ENCODE assay signal across 11 mouse cellular contexts in the genomic region with DNA sequence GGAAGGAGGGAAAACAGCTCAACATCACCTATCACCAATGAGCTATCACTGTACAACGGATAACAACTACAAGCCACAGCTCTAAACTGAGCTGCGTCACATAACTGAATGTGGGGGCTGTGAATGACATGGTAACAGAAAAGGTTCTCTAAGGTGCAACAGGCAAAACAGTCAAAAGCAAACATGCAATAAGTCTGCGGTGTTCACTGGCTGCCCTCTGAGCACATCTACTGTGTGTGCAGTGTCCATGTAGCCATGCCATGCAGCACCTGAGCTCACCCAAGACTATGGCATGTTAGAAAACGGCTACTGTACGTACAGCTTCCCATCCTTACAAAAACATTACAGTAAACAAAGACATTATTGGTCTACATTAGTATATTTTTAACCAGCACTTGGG. TPM values are rescaled to one million over a fixed set of nuclear protein-coding genes. Genes with fewer than 3 reads are reported as not detected.
DNase-seq lines count a peak whose midpoint lies in the region; ATAC-seq lines count a peak whose summit lies in the region.
"Had no signal": no experiment of that assay in that cellular context is flagged by ENCODE, and none has a peak within 500 bp of the region (broad histone marks: within the 10 kb centered on the region; RNA-seq: fewer than 3 reads in every experiment).

No protein-coding gene starts in this region.

- no peak overlapping the region for H3K27ac ChIP-seq in forebrain, embryonic 16.5 days (ENCODE audit: low read length)
- H3K27ac ChIP-seq in forebrain, embryonic 12.5 days, result no peak overlapping the region
- H3K27ac ChIP-seq: embryonic facial prominence, embryonic 12.5 days; forebrain, embryonic 10.5 days; forebrain, embryonic 13.5 days; forebrain, embryonic 15.5 days had no signal

- no peaks in the 10 kb centered on the region for H3K9me3 ChIP-seq in forebrain, embryonic 16.5 days (ENCODE audit: control insufficient read depth, low read length)
- H3K9me3 ChIP-seq in forebrain, embryonic 12.5 days, result no peaks in the 10 kb centered on the region
- H3K9me3 ChIP-seq: embryonic facial prominence, embryonic 12.5 days; forebrain, embryonic 10.5 days; forebrain, embryonic 13.5 days; forebrain, embryonic 15.5 days had no signal

- no peaks in the 10 kb centered on the region for H3K27me3 ChIP-seq in forebrain, embryonic 16.5 days (replicated peaks; ENCODE audit: control insufficient read depth, insufficient read depth, low read length)
- no peaks in the 10 kb centered on the region for H3K27me3 ChIP-seq in forebrain, embryonic 12.5 days
- H3K27me3 ChIP-seq: embryonic facial prominence, embryonic 12.5 days; forebrain, embryonic 13.5 days; forebrain, embryonic 15.5 days had no signal

- H3K9ac ChIP-seq in forebrain, embryonic 16.5 days (replicated peaks; ENCODE audit: low read depth, low read length), result no peak overlapping the region
- no peak overlapping the region for H3K9ac ChIP-seq in forebrain, embryonic 12.5 days
- H3K9ac ChIP-seq: embryonic facial prominence, embryonic 12.5 days; forebrain, embryonic 13.5 days; forebrain, embryonic 15.5 days had no signal

- DNase-seq in heart, adult 11 months, result peak; percentile 73
- no peak for DNase-seq in heart, postnatal 36 days
- DNase-seq: adrenal gland, adult 2 months; adrenal gland, postnatal 25 days had no signal

- 0 out of 2 replicates have a peak, but pooled peaks have one; percentile 23 for ATAC-seq in forebrain, embryonic 16.5 days
- no peak for ATAC-seq in forebrain, embryonic 12.5 days (ENCODE audit: low FRiP score)

- no peaks in the 10 kb centered on the region for H3K4me1 ChIP-seq in forebrain, embryonic 16.5 days (replicated peaks; ENCODE audit: control insufficient read depth, insufficient read depth, low read length)
- no peaks in the 10 kb centered on the region for H3K4me1 ChIP-seq in forebrain, embryonic 12.5 days
- H3K4me1 ChIP-seq: embryonic facial prominence, embryonic 12.5 days; forebrain, embryonic 10.5 days; forebrain, embryonic 13.5 days; forebrain, embryonic 15.5 days had no signal

- intact Hi-C loops in heart, postnatal 36 days (cut with DNase I), result loop anchor here (1.0 to 2.0 kb wide), 2 partner anchors 152 to 243 kb away; no protein-coding TSS in a partner anchor

- no peak overlapping the region for H3K4me2 ChIP-seq in forebrain, embryonic 16.5 days (ENCODE audit: low read length)
- no peak overlapping the region for H3K4me2 ChIP-seq in forebrain, embryonic 12.5 days
- H3K4me2 ChIP-seq: embryonic facial prominence, embryonic 12.5 days; forebrain, embryonic 13.5 days; forebrain, embryonic 15.5 days had no signal

- WGBS in forebrain, embryonic 16.5 days, result 97% methylated on average over 5 of the region's 5 CpGs
- WGBS in forebrain, embryonic 12.5 days, result 92% methylated on average over 5 of the region's 5 CpGs

- peaks cover 11% of the 10 kb centered on the region for H3K36me3 ChIP-seq in forebrain, embryonic 16.5 days (ENCODE audit: control insufficient read depth, insufficient read depth)
- peaks cover 48% of the 10 kb centered on the region for H3K36me3 ChIP-seq in forebrain, embryonic 12.5 days (replicated peaks)

- no peak overlapping the region for H3K4me3 ChIP-seq in forebrain, embryonic 16.5 days (replicated peaks; ENCODE audit: low read length)
- H3K4me3 ChIP-seq in forebrain, embryonic 12.5 days (replicated peaks), result no peak overlapping the region
- H3K4me3 ChIP-seq: embryonic facial prominence, embryonic 12.5 days; erythroblast, embryonic 14.5 days; forebrain, embryonic 10.5 days; forebrain, embryonic 13.5 days; forebrain, embryonic 15.5 days had no signal

RNA-seq across cellular contexts. Expression of gene Actr2, which starts 39.9 kb away (rescaled TPM):
- 189 and 208 TPM in 2 replicates for polyA plus RNA-seq in forebrain, embryonic 16.5 days (2015; fragmentation: Nextera tagmentation; extraction: Ambion mirVana)
- polyA plus RNA-seq in forebrain, embryonic 12.5 days (2016; fragmentation: Nextera tagmentation; extraction: Ambion mirVana), result 137 and 150 TPM in 2 replicates
- total RNA-seq in heart, postnatal 36 days (2021), result 10 to 100 TPM; 75.6 to 76.9 TPM
